ENCODE assay signal across 13 mouse cellular contexts in genomic region chr2:32493301-32493701, GRCm38 (mm10). TPM values are rescaled to one million over a fixed set of nuclear protein-coding genes. Genes with fewer than 3 reads are reported as not detected.
DNase-seq lines count a peak whose midpoint lies in the region; ATAC-seq lines count a peak whose summit lies in the region.
"Had no signal": no experiment of that assay in that cellular context is flagged by ENCODE, and none has a peak within 500 bp of the region (broad histone marks: within the 10 kb centered on the region; RNA-seq: fewer than 3 reads in every experiment).

No protein-coding gene starts in this region.

- peak; percentile 69 for ATAC-seq in activated CD4-positive, CD25-positive, alpha-beta regulatory T cell, adult 4 months

- intact Hi-C loops in left cerebral cortex, postnatal 25 days (cut with DNase I): loop anchor here (5.0 kb wide), 1 partner anchor 34 kb away; no protein-coding TSS in a partner anchor

- DNase-seq in lung, postnatal 25 days (ENCODE audit: low spot score): peak; percentile 38
- DNase-seq in lung, postnatal 14 days: no peak
- peak; percentile 82 to 85 for DNase-seq in natural killer cell, adult 2 months (ENCODE audit: low spot score in 2 of 2)
- peak; percentile 86 to 90 for DNase-seq in thymus, postnatal 36 days
- DNase-seq in layer of hippocampus, postnatal 14 days (ENCODE audit: low spot score in 2 of 2): no peak
- DNase-seq in left cerebral cortex, postnatal 25 days (ENCODE audit: low spot score in 2 of 2): no peak
- DNase-seq in layer of hippocampus, adult 8-10 months (ENCODE audit: low spot score in 2 of 2): no peak
- DNase-seq: cerebellum, adult 11 months; kidney, adult 11 months; kidney, postnatal 25 days; lung, adult 2 months; right cerebral cortex, postnatal 14 days had no signal

RNA-seq across cellular contexts. Expression of gene Fam102a, which starts 41.8 kb away (rescaled TPM):
- polyA plus RNA-seq in activated CD4-positive, CD25-positive, alpha-beta regulatory T cell, adult 4 months (2017; shearing (Covaris generic)): 10 to 100 TPM; 40.3 to 47.5 TPM
- total RNA-seq in layer of hippocampus, postnatal 14 days (2021): 10 to 100 TPM; 50.2 to 52.9 TPM
- 10 to 100 TPM; 52.2 to 57.8 TPM for total RNA-seq in left cerebral cortex, postnatal 25 days (2021)
- total RNA-seq in layer of hippocampus, adult 8-10 months (2022): 10 to 100 TPM; 69.9 to 81.1 (median 75.7) TPM

RNA-seq across cellular contexts. Expression of gene Slc25a25, which starts 42.1 kb away (rescaled TPM):
- 1 to 10 TPM; 3.3 to 4.0 TPM for polyA plus RNA-seq in activated CD4-positive, CD25-positive, alpha-beta regulatory T cell, adult 4 months (2017; shearing (Covaris generic))
- total RNA-seq in layer of hippocampus, postnatal 14 days (2021): 10 to 100 TPM; 45.5 to 50.3 TPM
- total RNA-seq in left cerebral cortex, postnatal 25 days (2021): 10 to 100 TPM; 59.0 to 64.8 TPM
- 10 to 100 TPM; 55.0 to 60.7 (median 55.9) TPM for total RNA-seq in layer of hippocampus, adult 8-10 months (2022)

RNA-seq across cellular contexts. Expression of gene Naif1, which starts 43.0 kb away (rescaled TPM):
- polyA plus RNA-seq in activated CD4-positive, CD25-positive, alpha-beta regulatory T cell, adult 4 months (2017; shearing (Covaris generic)): 1 to 10 TPM; 5.2 TPM
- total RNA-seq in layer of hippocampus, postnatal 14 days (2021): 1 to 10 TPM; 3.7 to 4.1 TPM
- 1 to 10 TPM; 4.2 TPM for total RNA-seq in left cerebral cortex, postnatal 25 days (2021)
- 1 to 10 TPM; 3.2 to 4.7 (median 4.2) TPM for total RNA-seq in layer of hippocampus, adult 8-10 months (2022)

Comparison
In these comparisons a context has a peak if more than half of its experiments do, and no peak if none do; other contexts are left out.
1. DNase-seq: peak in lung, postnatal 25 days (single experiment), natural killer cell, adult 2 months (2 of 2) and thymus, postnatal 36 days (2 of 2); none in lung, postnatal 14 days (single experiment), layer of hippocampus, postnatal 14 days (0 of 2), left cerebral cortex, postnatal 25 days (0 of 2) and layer of hippocampus, adult 8-10 months (0 of 2).